Comparison of ENCODE assay signal across 17 mouse cellular contexts in the genomic region with DNA sequence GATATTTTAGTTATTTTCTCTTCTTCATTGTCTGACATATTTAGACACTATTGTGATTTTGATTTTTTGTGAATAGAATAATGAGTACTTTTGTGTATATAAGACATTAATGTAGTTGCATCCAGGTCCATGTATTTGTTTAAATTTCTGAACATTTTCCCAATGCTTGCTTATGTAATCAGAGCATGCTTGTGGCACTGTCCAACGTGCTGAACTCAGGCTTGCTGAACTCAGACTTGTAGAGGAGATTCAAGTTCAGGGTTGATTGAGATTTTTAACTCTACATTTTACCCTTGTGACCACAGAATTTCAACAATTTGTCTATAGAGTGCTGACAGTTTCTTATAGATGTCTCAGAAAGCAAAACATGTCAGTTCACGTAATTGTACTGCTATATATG. TPM values are rescaled to one million over a fixed set of nuclear protein-coding genes. Genes with fewer than 3 reads are reported as not detected.
DNase-seq lines count a peak whose midpoint lies in the region; ATAC-seq and TF ChIP-seq lines count a peak whose summit lies in the region.
"Had no signal": no experiment of that assay in that cellular context is flagged by ENCODE, and none has a peak within 500 bp of the region (broad histone marks: within the 10 kb centered on the region; RNA-seq: fewer than 3 reads in every experiment).

No protein-coding gene starts in this region.

- H3K36me3 ChIP-seq in hindbrain, embryonic 10.5 days, result no peaks in the 10 kb centered on the region
- no peaks in the 10 kb centered on the region for H3K36me3 ChIP-seq in hindbrain, embryonic 13.5 days
- H3K36me3 ChIP-seq in embryonic facial prominence, embryonic 14.5 days (ENCODE audit: control insufficient read depth, insufficient read depth, low read length), result no peaks in the 10 kb centered on the region
- H3K36me3 ChIP-seq: forebrain, embryonic 15.5 days; heart, embryonic 10.5 days had no signal

- no peaks in the 10 kb centered on the region for H3K4me1 ChIP-seq in hindbrain, embryonic 10.5 days (replicated peaks)
- no peaks in the 10 kb centered on the region for H3K4me1 ChIP-seq in hindbrain, embryonic 13.5 days (replicated peaks)
- no peaks in the 10 kb centered on the region for H3K4me1 ChIP-seq in embryonic facial prominence, embryonic 14.5 days (ENCODE audit: control insufficient read depth, insufficient read depth, low read length)
- H3K4me1 ChIP-seq: forebrain, embryonic 15.5 days; heart, embryonic 10.5 days had no signal

- no peaks in the 10 kb centered on the region for H3K27me3 ChIP-seq in hindbrain, embryonic 10.5 days (ENCODE audit: insufficient read depth, poor library complexity, severe bottlenecking)
- H3K27me3 ChIP-seq in hindbrain, embryonic 13.5 days, result no peaks in the 10 kb centered on the region
- no peaks in the 10 kb centered on the region for H3K27me3 ChIP-seq in embryonic facial prominence, embryonic 14.5 days (replicated peaks; ENCODE audit: control insufficient read depth, insufficient read depth, low read length)
- H3K27me3 ChIP-seq: forebrain, embryonic 15.5 days; Patski had no signal

- ATAC-seq in hindbrain, embryonic 13.5 days (ENCODE audit: low FRiP score), result no peak
- no peak for ATAC-seq in embryonic facial prominence, embryonic 14.5 days (ENCODE audit: low read depth)
- ATAC-seq: forebrain, embryonic 15.5 days; lung, postnatal 0 days; Patski had no signal

- H3K4me2 ChIP-seq in hindbrain, embryonic 13.5 days, result no peak overlapping the region
- no peak overlapping the region for H3K4me2 ChIP-seq in embryonic facial prominence, embryonic 14.5 days (ENCODE audit: low read depth, low read length)
- H3K4me2 ChIP-seq: forebrain, embryonic 15.5 days had no signal

- H3K9me3 ChIP-seq in hindbrain, embryonic 10.5 days, result no peaks in the 10 kb centered on the region
- H3K9me3 ChIP-seq in hindbrain, embryonic 13.5 days, result no peaks in the 10 kb centered on the region
- H3K9me3 ChIP-seq in embryonic facial prominence, embryonic 14.5 days (ENCODE audit: control insufficient read depth, low read length), result no peaks in the 10 kb centered on the region
- H3K9me3 ChIP-seq: forebrain, embryonic 15.5 days; heart, embryonic 10.5 days had no signal

- WGBS in hindbrain, embryonic 10.5 days, result 59% methylated on average over 2 of the region's 2 CpGs
- WGBS in hindbrain, embryonic 13.5 days, result 48% methylated on average over 2 of the region's 2 CpGs
- 40% methylated on average over 2 of the region's 2 CpGs for WGBS in embryonic facial prominence, embryonic 14.5 days

- no peak overlapping the region for H3K9ac ChIP-seq in hindbrain, embryonic 13.5 days
- H3K9ac ChIP-seq in embryonic facial prominence, embryonic 14.5 days (ENCODE audit: low read depth, low read length), result no peak overlapping the region
- H3K9ac ChIP-seq: forebrain, embryonic 15.5 days had no signal

- H3K4me3 ChIP-seq in hindbrain, embryonic 10.5 days, result no peak overlapping the region
- no peak overlapping the region for H3K4me3 ChIP-seq in hindbrain, embryonic 13.5 days
- no peak overlapping the region for H3K4me3 ChIP-seq in embryonic facial prominence, embryonic 14.5 days (ENCODE audit: low read depth, low read length)
- no peak overlapping the region for H3K4me3 ChIP-seq in left cerebral cortex, adult 2 months
- H3K4me3 ChIP-seq: forebrain, embryonic 15.5 days; gastrocnemius, adult 2 months; heart, embryonic 10.5 days had no signal

- no peak overlapping the region for H3K27ac ChIP-seq in hindbrain, embryonic 10.5 days
- no peak overlapping the region for H3K27ac ChIP-seq in hindbrain, embryonic 13.5 days
- H3K27ac ChIP-seq in embryonic facial prominence, embryonic 14.5 days (replicated peaks; ENCODE audit: low read depth, low read length), result no peak overlapping the region
- no peak overlapping the region for H3K27ac ChIP-seq in left cerebral cortex, adult 2 months
- H3K27ac ChIP-seq: forebrain, embryonic 15.5 days; gastrocnemius, adult 2 months; heart, embryonic 10.5 days had no signal

- peak; percentile 4 for DNase-seq in hindbrain, embryonic 10.5 days (ENCODE audit: low spot score)
- peak; percentile 63 for DNase-seq in 3T3-L1 (ENCODE audit: low read depth, low spot score)
- DNase-seq in NIH3T3 (ENCODE audit: low read depth), result peak; percentile 63
- DNase-seq in embryonic facial prominence, embryonic 14.5 days (ENCODE audit: low spot score), result peak; percentile 66
- DNase-seq in left cerebral cortex, adult 2 months (ENCODE audit: extremely low spot score in 1 of 2, low spot score in 2 of 2), result no peak
- no peak for DNase-seq in MN1 (ENCODE audit: low spot score)
- DNase-seq in adrenal gland, postnatal 25 days, result no peak
- DNase-seq: adrenal gland, adult 2 months; cerebellum, postnatal 10 days; gastrocnemius, adult 2 months; kidney, adult 11 months; spleen, adult 18-20 months had no signal

- intact Hi-C loops in left cerebral cortex, adult 2 months (cut with DNase I), result no loop called here

- no peak for TF ChIP-seq CTCF in left cerebral cortex, adult 2 months (IDR thresholded peaks at IDR 0.05)

RNA-seq across cellular contexts. Expression of gene March1, which starts 14.5 kb away (rescaled TPM):
- polyA plus RNA-seq in hindbrain, embryonic 10.5 days (2016; fragmentation: Nextera tagmentation; extraction: Ambion mirVana), result 1.6 and 5.2 TPM in 2 replicates
- 35.9 and 39.6 TPM in 2 replicates for polyA plus RNA-seq in hindbrain, embryonic 13.5 days (2015; fragmentation: Nextera tagmentation; extraction: Ambion mirVana)
- polyA plus RNA-seq in embryonic facial prominence, embryonic 14.5 days (2014; fragmentation: Nextera tagmentation; extraction: Ambion mirVana), result 0.79 and 1.1 TPM in 2 replicates
- 10 to 100 TPM; 37.0 to 41.5 TPM for total RNA-seq in left cerebral cortex, adult 2 months (2021)
- 0.57 and 0.91 TPM in 2 replicates for total RNA-seq in adrenal gland, postnatal 25 days (2021)

Comparison
In these comparisons a context has a peak if more than half of its experiments do, and no peak if none do; other contexts are left out.
1. DNase-seq: peak in hindbrain, embryonic 10.5 days (single experiment), 3T3-L1 (single experiment), NIH3T3 (single experiment) and embryonic facial prominence, embryonic 14.5 days (single experiment); none in left cerebral cortex, adult 2 months (0 of 2), MN1 (single experiment) and adrenal gland, postnatal 25 days (single experiment).